Mouse (Mus musculus) kidney, embryonic 15.5 days (tissue): ENCODE data around the gene Schip1. TPM values are rescaled to one million over a fixed set of nuclear protein-coding genes. Genes with fewer than 3 reads are reported as not detected.

Experiments
- ATAC-seq: fragments of 200-750 bp; cut with Nextera tagmentation; replicated peaks from 2 replicates; pipeline ENCODE4 v1.8.0; 2017; ENCODE audit warnings: moderate TSS enrichment; ENCODE audit not compliant: low FRiP score
- H3K27ac ChIP-seq: fragments of 300-500 bp; sonication (generic); 2 replicates; pipeline ENCODE4 v1.5.1; 2015; ENCODE audit warnings: mild to moderate bottlenecking, inconsistent platforms
- H3K27me3 ChIP-seq: fragments of 300-500 bp; sonication (generic); 2 replicates; pipeline ENCODE4 v1.6.1; 2015; ENCODE audit warnings: inconsistent platforms
- H3K36me3 ChIP-seq: fragments of 300-500 bp; sonication (generic); 2 replicates; pipeline ENCODE4 v1.6.1; 2015; ENCODE audit warnings: inconsistent platforms
- H3K4me1 ChIP-seq: fragments of 300-500 bp; sonication (generic); 2 replicates; pipeline ENCODE4 v1.6.1; 2015; ENCODE audit warnings: inconsistent platforms
- H3K4me2 ChIP-seq: fragments of 300-500 bp; sonication (generic); 2 replicates; pipeline ENCODE4 v1.6.1; 2015; ENCODE audit warnings: moderate library complexity, mild to moderate bottlenecking, inconsistent platforms
- H3K4me3 ChIP-seq: fragments of 300-500 bp; sonication (generic); replicated peaks from 2 replicates; pipeline ENCODE4 v1.5.1; 2015; ENCODE audit warnings: mild to moderate bottlenecking, inconsistent platforms
- H3K9ac ChIP-seq: fragments of 300-500 bp; sonication (generic); 2 replicates; pipeline ENCODE4 v1.6.1; 2015; ENCODE audit warnings: mild to moderate bottlenecking, inconsistent platforms
- H3K9me3 ChIP-seq: fragments of 300-500 bp; sonication (generic); replicated peaks from 2 replicates; pipeline ENCODE4 v1.6.1; 2016; ENCODE audit warnings: inconsistent platforms
- WGBS: fragments of 180-500 bp; shearing (Covaris S2); methylation state at CpG from one replicate; pipeline ENCODE4 v1.1.7; 2015; ENCODE audit warnings: mixed read lengths; 5-methylcytosine and 5-hydroxymethylcytosine counted together
- polyA plus RNA-seq: library from polyadenylated mRNA; unstranded; fragments of >200 nt; fragmentation: Nextera tagmentation; extraction: Ambion mirVana; gene quantifications from 2 replicates; pipeline ENCODE4 v1.2.1, GENCODE M21; 2015

Schip1 gene
- polyA plus RNA-seq, 1 experiment from 2014 or later: 51.3 TPM

DNA sequence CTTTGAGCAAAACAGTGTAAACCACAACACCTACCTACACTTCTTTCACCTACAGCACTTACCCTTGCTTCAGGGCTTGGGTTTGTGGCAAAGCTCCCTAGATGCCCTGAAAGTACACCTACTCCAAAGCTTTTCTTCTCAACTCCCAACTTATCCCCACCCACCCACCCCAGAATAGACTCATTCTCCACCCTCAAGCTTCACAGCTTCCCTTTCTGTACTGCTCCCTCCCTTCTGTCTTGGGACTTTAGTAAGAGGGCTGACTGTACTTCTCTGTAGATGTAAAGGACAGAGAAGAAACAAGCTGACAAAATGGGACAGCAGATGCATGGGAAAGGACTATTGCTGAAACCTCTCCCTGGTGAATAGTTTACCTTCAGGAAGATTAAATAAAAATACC lies 303.4 kb downstream of the Schip1 start:
- Histone ChIP-seq H3K4me2 (no peak overlapping the region), H3K27ac (no peak overlapping the region), H3K4me3 (no peak overlapping the region), H3K36me3 (no peaks in the 10 kb centered on the region), H3K9me3 (no peaks in the 10 kb centered on the region), H3K27me3 (no peaks in the 10 kb centered on the region), H3K9ac (no peak overlapping the region), H3K4me1 (no peaks in the 10 kb centered on the region)
- ATAC-seq: no peak

DNA sequence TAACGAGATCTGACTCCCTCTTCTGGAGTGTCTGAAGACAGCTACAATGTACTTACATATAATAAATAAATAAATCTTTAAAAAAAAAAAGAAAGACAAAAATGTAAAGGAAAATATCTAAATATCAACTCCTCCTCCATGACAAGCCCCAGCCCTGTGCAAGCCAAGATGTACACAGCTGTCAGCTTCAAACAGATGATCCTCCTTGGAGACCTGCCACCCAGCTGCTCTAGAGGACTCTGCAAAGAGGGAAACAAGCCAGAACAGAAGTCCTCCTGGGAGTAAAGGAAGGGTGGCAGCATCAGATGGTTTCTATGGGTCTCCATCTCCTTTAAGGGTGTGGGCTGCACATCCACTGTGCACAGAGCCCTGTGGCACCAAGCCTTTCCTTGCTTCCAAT lies 308.3 kb downstream of the Schip1 start:
- Histone ChIP-seq H3K27ac (no peak overlapping the region), H3K36me3 (no peaks in the 10 kb centered on the region), H3K4me3 (no peak overlapping the region), H3K9ac (no peak overlapping the region), H3K9me3 (no peaks in the 10 kb centered on the region), H3K4me1 (peaks cover 10% of the 10 kb centered on the region), H3K27me3 (no peaks in the 10 kb centered on the region), H3K4me2 (no peak overlapping the region)
- 50% methylated on average over 1 of the region's 1 CpGs for WGBS
- ATAC-seq: no peak

DNA sequence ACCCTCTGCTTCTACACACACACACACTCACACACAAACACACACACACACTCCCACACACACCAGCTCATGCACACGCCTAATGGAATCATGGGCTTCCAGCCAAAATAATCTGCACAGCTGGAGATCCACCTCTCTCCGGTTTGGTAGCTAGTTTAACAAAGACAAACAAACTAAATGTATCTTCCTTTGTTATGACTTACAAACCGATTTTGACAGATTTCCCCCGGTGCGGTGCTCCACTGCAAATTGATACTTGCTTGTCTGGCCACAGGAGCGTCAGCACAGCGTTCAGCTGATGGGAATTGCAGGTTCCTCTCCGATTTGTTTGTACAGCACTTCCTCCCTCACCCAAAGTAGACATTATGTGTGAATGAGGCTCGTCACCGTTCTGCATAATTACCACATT lies 310.5 kb downstream of the Schip1 start:
- no peak overlapping the region for H3K27ac ChIP-seq
- no peaks in the 10 kb centered on the region for H3K27me3 ChIP-seq
- no peaks in the 10 kb centered on the region for H3K36me3 ChIP-seq
- H3K9me3 ChIP-seq: no peaks in the 10 kb centered on the region
- peaks cover 15% of the 10 kb centered on the region for H3K4me1 ChIP-seq
- ATAC-seq: no peak
- WGBS: 22% methylated on average over 10 of the region's 10 CpGs
- no peak overlapping the region for H3K4me3 ChIP-seq
- 0 out of 2 replicates have a peak overlapping the region, but pooled peaks have one; percentile 28 for H3K4me2 ChIP-seq
- no peak overlapping the region for H3K9ac ChIP-seq

DNA sequence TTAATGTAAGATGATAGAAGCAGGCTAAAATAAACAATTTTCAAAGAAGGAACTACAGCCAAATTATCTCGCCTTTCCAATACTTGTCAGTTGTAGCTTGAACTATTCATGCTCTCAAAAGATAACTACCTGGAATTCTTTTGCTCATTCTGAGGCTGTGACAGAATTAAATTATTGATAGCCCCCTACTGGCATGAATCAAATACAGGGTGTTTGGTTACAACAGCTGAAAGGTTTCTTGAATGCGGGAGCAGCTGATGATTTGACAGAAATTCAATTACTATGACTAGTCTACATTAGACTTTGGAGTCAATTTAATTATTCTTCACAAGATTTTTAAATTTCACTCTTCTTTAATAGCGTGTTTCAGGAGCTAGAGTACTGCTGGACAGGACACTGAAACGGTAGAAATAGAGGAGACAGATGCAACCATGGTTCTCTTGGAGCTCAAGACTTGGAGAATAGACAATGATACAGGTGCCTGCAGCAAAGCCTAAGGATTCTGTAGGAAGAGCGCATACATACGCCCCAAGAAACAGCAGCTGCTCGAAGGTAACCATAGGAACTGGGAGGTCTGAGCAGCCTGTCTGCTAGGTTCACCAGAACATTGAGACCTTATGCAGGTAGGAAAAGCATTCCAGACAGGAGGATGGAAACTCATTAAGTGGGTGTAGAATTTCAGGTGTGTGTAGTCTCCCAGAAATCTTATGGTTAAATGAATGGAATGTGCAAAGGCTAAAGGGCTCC lies 313.0 kb downstream of the Schip1 start:
- Histone ChIP-seq H3K27ac (no peak overlapping the region), H3K9me3 (no peaks in the 10 kb centered on the region), H3K27me3 (no peaks in the 10 kb centered on the region), H3K4me3 (no peak overlapping the region), H3K4me1 (peaks cover 15% of the 10 kb centered on the region), H3K36me3 (no peaks in the 10 kb centered on the region), H3K9ac (no peak overlapping the region), H3K4me2 (no peak overlapping the region)
- 79% methylated on average over 7 of the region's 7 CpGs for WGBS
- no peak for ATAC-seq

DNA sequence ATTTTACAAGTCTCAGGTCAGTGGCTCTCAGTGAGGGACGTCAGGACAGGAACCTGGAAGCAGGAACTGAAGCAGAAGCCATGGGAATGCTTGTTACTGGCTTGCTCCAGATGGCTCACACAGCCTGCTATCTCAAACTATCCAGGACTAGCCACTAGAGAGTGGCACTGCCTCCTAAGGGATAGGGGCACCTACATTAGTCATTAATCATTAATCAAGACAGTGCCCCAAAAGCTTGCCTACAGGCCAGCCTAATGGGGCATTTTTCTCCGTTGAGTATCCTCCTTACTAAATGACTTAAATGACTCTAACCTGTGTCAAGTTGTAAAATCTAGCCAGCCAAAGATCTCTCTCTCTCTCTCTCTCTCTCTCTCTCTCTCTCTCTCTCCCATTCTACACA lies 314.2 kb downstream of the Schip1 start:
- H3K27me3 ChIP-seq: no peaks in the 10 kb centered on the region
- 0 out of 2 replicates have a peak, but pooled peaks have one; percentile 9 for ATAC-seq
- H3K4me2 ChIP-seq: no peak overlapping the region
- no peak overlapping the region for H3K4me3 ChIP-seq
- H3K9me3 ChIP-seq: no peaks in the 10 kb centered on the region
- H3K27ac ChIP-seq: no peak overlapping the region
- no peak overlapping the region for H3K9ac ChIP-seq
- 35% methylated on average over 2 of the region's 2 CpGs for WGBS
- H3K4me1 ChIP-seq: peaks cover 15% of the 10 kb centered on the region
- no peaks in the 10 kb centered on the region for H3K36me3 ChIP-seq

DNA sequence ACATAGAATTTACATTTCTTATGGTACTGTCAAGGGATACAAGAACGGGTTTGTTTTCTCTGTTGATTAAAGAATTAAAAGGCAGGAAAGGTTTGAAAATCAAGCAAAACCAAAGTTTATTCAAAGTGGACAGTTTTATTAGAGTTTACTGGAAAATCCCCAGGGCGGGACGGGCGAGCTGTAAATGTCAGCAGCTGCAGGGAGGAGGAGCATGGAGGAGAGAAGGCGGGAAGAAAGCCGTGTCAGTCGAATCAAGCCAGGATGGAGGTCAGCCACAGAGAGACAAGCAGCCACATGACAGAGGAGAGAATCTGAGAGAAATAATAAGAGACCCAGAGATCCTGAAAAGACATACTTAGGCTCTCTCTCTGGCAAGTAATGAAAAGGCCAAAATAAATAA lies 314.6 kb downstream of the Schip1 start:
- Histone ChIP-seq H3K9ac (no peak overlapping the region), H3K9me3 (no peaks in the 10 kb centered on the region), H3K4me2 (no peak overlapping the region), H3K4me1 (peaks cover 15% of the 10 kb centered on the region), H3K27ac (no peak overlapping the region), H3K27me3 (no peaks in the 10 kb centered on the region), H3K36me3 (no peaks in the 10 kb centered on the region), H3K4me3 (no peak overlapping the region)
- peak; percentile 60; the same call in 1 of the 2 replicates for ATAC-seq
- WGBS: 33% methylated on average over 7 of the region's 7 CpGs

GRCm38 (mm10) chr3:68383672-68384071 lies 319.1 kb downstream of the Schip1 start:
- no peak overlapping the region for H3K4me2 ChIP-seq
- ATAC-seq: no peak
- H3K27me3 ChIP-seq: no peaks in the 10 kb centered on the region; the same call in 1 of the 2 replicates
- H3K36me3 ChIP-seq: no peaks in the 10 kb centered on the region
- no peak overlapping the region for H3K4me3 ChIP-seq
- no peak overlapping the region for H3K9ac ChIP-seq
- H3K9me3 ChIP-seq: no peaks in the 10 kb centered on the region
- H3K27ac ChIP-seq: no peak overlapping the region
- H3K4me1 ChIP-seq: 0 out of 2 replicates have a peak, but pooled peaks cover 5% of the 10 kb centered on the region

DNA sequence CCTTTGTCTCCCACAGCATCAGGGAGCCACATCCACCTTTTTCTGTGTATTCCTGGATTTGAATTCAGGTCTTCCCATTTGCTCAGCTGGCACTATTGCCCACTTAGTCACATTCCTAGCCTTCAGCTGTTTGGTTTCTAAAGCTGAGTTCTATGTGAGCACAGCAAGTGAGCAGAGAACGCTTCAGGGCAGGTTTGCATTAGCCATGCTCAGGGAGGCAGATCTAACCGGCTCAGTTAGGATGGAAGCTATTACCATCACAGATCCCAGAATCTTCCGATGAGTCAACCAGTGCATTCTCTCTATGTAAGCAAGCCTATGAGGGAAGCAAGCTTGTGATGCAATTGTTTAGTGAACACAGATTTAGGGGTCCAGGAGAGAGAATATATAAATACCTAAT lies 320.9 kb downstream of the Schip1 start:
- WGBS: 81% methylated on average over 3 of the region's 3 CpGs

DNA sequence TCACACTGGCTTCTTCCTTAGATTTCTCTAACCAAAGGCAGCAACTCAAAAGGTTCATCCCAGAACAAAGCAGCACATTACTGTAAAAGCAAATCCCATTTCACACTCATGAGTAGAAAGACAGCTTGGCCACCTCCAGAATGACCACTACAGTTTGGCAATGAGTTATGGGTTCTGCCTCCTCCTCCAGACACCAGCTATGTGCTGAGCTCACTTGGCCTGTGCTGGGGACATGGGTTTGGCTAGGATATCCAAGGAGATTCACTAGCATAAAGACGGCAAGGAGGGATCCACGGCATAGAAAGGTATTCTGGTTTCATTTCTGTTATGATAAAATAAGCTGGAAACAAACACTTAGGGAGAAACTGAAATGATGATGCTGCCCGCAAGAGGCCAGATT lies 323.4 kb downstream of the Schip1 start:
- H3K4me1 ChIP-seq: no peaks in the 10 kb centered on the region
- no peak overlapping the region for H3K9ac ChIP-seq
- no peaks in the 10 kb centered on the region for H3K9me3 ChIP-seq
- H3K4me2 ChIP-seq: no peak overlapping the region
- no peaks in the 10 kb centered on the region for H3K36me3 ChIP-seq
- WGBS: 79% methylated on average over 3 of the region's 3 CpGs
- H3K27me3 ChIP-seq: no peaks in the 10 kb centered on the region; the same call in 1 of the 2 replicates
- no peak for ATAC-seq
- no peak overlapping the region for H3K4me3 ChIP-seq
- no peak overlapping the region for H3K27ac ChIP-seq

More for the DNA sequence above, 320.9 kb downstream of the Schip1 start:
- no peak overlapping the region for H3K9ac ChIP-seq
- H3K4me2 ChIP-seq: no peak overlapping the region
- H3K27ac ChIP-seq: no peak overlapping the region
- H3K27me3 ChIP-seq: no peaks in the 10 kb centered on the region; the same call in 1 of the 2 replicates
- no peaks in the 10 kb centered on the region for H3K36me3 ChIP-seq
- H3K4me3 ChIP-seq: no peak overlapping the region
- no peaks in the 10 kb centered on the region for H3K9me3 ChIP-seq
- ATAC-seq: no peak
- no peaks in the 10 kb centered on the region for H3K4me1 ChIP-seq

GRCm38 (mm10) chr3:68393578-68393977 lies 329.0 kb downstream of the Schip1 start:
- Histone ChIP-seq H3K36me3 (no peaks in the 10 kb centered on the region), H3K9me3 (no peaks in the 10 kb centered on the region), H3K27ac (no peak overlapping the region), H3K4me3 (no peak overlapping the region), H3K4me2 (no peak overlapping the region), H3K9ac (no peak overlapping the region), H3K27me3 (no peaks in the 10 kb centered on the region), H3K4me1 (no peaks in the 10 kb centered on the region)
- ATAC-seq: no peak
- WGBS: 55% methylated on average over 2 of the region's 2 CpGs

- no peak overlapping the region for H3K4me3 ChIP-seq
- H3K9me3 ChIP-seq: no peaks in the 10 kb centered on the region
- no peak overlapping the region for H3K27ac ChIP-seq
- WGBS: 81% methylated on average over 3 of the region's 3 CpGs
- H3K4me1 ChIP-seq: no peaks in the 10 kb centered on the region
- no peak overlapping the region for H3K4me2 ChIP-seq
- H3K27me3 ChIP-seq: no peaks in the 10 kb centered on the region
- no peak overlapping the region for H3K9ac ChIP-seq
- H3K36me3 ChIP-seq: no peaks in the 10 kb centered on the region
- ATAC-seq: no peak
These were observed 334.1 kb downstream of the Schip1 start for GRCm38 (mm10) chr3:68398691-68399090.

DNA sequence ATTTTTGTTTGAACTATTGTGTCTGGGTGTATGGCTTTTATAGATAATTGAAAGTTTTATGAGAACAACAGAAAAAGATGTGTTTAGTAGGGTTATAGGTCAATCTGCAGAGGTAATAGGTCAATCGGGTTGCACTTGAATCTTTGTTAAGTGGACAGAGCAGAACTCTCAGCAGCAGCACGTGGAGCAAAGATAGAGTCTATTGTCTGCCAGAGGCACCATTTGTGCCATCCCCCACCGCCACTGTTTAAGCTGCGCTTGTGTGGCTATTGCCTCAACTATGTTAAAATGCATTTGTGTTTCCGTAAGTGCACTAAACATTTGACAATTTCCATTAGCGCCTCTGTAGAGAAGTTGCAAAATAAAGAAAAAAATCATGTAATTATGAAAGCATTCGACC lies 335.5 kb downstream of the Schip1 start:
- H3K9me3 ChIP-seq: no peaks in the 10 kb centered on the region
- no peaks in the 10 kb centered on the region for H3K36me3 ChIP-seq
- H3K27ac ChIP-seq: no peak overlapping the region
- no peak for ATAC-seq
- H3K27me3 ChIP-seq: no peaks in the 10 kb centered on the region
- no peaks in the 10 kb centered on the region for H3K4me1 ChIP-seq
- no peak overlapping the region for H3K4me2 ChIP-seq
- 71% methylated on average over 7 of the region's 7 CpGs for WGBS
- no peak overlapping the region for H3K4me3 ChIP-seq
- no peak overlapping the region for H3K9ac ChIP-seq

DNA sequence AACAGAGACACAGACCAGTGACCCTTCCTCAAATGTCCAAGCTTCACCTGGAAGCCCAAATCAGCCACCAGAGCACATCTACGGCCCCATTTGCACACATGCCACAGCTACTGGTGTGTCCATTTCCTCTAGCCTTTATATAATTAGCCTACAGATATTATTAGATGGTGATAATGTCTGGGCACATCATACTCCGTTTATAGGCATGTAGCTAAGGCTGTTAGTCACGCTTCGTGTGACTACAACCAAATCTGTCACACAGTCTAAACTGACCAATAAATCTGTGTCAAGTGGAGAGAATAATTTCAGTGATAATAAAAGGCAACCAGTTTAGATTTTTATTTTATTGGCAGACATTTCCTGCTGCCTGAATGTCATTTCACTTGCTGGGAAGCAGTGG lies 338.7 kb downstream of the Schip1 start:
- Histone ChIP-seq H3K9ac (no peak overlapping the region), H3K27me3 (no peaks in the 10 kb centered on the region), H3K4me3 (no peak overlapping the region), H3K4me2 (no peak overlapping the region), H3K9me3 (no peaks in the 10 kb centered on the region), H3K27ac (no peak overlapping the region), H3K4me1 (no peaks in the 10 kb centered on the region), H3K36me3 (no peaks in the 10 kb centered on the region)
- WGBS: 81% methylated on average over 4 of the region's 4 CpGs
- no peak for ATAC-seq
